Mouse (Mus musculus) heart, adult 2 months (tissue): ENCODE results near the gene Mrpl19. TPM values are rescaled to one million over a fixed set of nuclear protein-coding genes. Genes with fewer than 3 reads are reported as not detected.

Source experiments
- DNase-seq, 2 experiments: peaks; one replicate each; pipeline ENCODE4 v3.0.0; 2021
- H3K27ac ChIP-seq: fragments of 200-600 bp; 2 replicates; pipeline ENCODE4 v1.8.1; 2022
- H3K27me3 ChIP-seq: fragments of 200-500 bp; 2 replicates; pipeline ENCODE4 v1.6.1; 2012; ENCODE audit warnings: mild to moderate bottlenecking, low read length, inconsistent platforms, mixed read lengths; ENCODE audit not compliant: control insufficient read depth, insufficient read depth
- H3K36me3 ChIP-seq: fragments of 200-500 bp; 2 replicates; pipeline ENCODE4 v1.6.1; 2012; ENCODE audit warnings: low read length, inconsistent platforms; ENCODE audit not compliant: control insufficient read depth, insufficient read depth
- H3K4me1 ChIP-seq: fragments of 200-500 bp; 2 replicates; pipeline ENCODE4 v1.6.1; 2011; ENCODE audit warnings: low read length; ENCODE audit not compliant: control insufficient read depth, insufficient read depth
- H3K4me3 ChIP-seq: fragments of 200-600 bp; 2 replicates; pipeline ENCODE4 v1.8.1; 2022
- H3K79me2 ChIP-seq: fragments of 200-500 bp; replicated peaks from 2 replicates; pipeline ENCODE4 v1.6.1; 2012; ENCODE audit warnings: mild to moderate bottlenecking, inconsistent platforms, low read length, moderate library complexity, mixed read lengths; ENCODE audit not compliant: control insufficient read depth, insufficient read depth
- H3K9ac ChIP-seq: fragments of 200-500 bp; 2 replicates; pipeline ENCODE4 v1.6.1; 2012; ENCODE audit warnings: low read depth, mild to moderate bottlenecking, control low read depth, inconsistent platforms, low read length, mixed read lengths
- CTCF ChIP-seq: fragments of 200-600 bp; IDR thresholded peaks from 2 replicates; pipeline ENCODE4 v1.8.1; 2022; ENCODE audit warnings: antibody characterized with exemption, mild to moderate bottlenecking, moderate library complexity
- EP300 ChIP-seq: fragments of 200-500 bp; IDR thresholded peaks from 2 replicates; pipeline ENCODE4 v1.6.1; 2011; ENCODE audit warnings: low read depth, low read length, control low read depth; ENCODE audit not compliant: insufficient read depth
- POLR2A ChIP-seq: fragments of 200-500 bp; IDR thresholded peaks from 2 replicates; pipeline ENCODE4 v1.6.1; 2011; ENCODE audit warnings: mild to moderate bottlenecking, low read depth, low read length, control low read depth; ENCODE audit not compliant: insufficient read depth
- WGBS: fragments of 180-500 bp; shearing (Covaris S2); methylation state at CpG from one replicate; pipeline ENCODE4 v1.1.7; 2018; 5-methylcytosine and 5-hydroxymethylcytosine counted together
- intact Hi-C: fragments of 180-260 bp; cut with DNase I; formaldehyde crosslinking; loops from one replicate; pipeline ENCODE4 v1.15.1; 2025
- polyA plus RNA-seq: library from polyadenylated mRNA; depleted of rRNA; stranded (reverse); fragments of >200 nt; gene quantifications from 2 replicates; pipeline ENCODE4 v1.2.3, GENCODE M21; 2012
- total RNA-seq, 2 experiments: library from RNA; stranded (reverse); gene quantifications; 2 replicates each; pipeline ENCODE4 v1.2.3; 2021

Gene Mrpl19
- total and polyA plus RNA-seq, 3 experiments: 5.6 to 40.4 (median 33.7) TPM

GRCm38 (mm10) chr6:81946906-81947305 is 18.9 kb downstream of the Mrpl19 start:
- no peaks in the 10 kb centered on the region for H3K79me2 ChIP-seq
- no peak overlapping the region for H3K4me3 ChIP-seq
- H3K27me3 ChIP-seq: no peaks in the 10 kb centered on the region
- WGBS: 90% methylated on average over 6 of the region's 6 CpGs
- TF ChIP-seq CTCF (no peak), EP300 (no peak), POLR2A (no peak)
- H3K4me1 ChIP-seq: no peaks in the 10 kb centered on the region
- no peaks in the 10 kb centered on the region; the same call in 1 of the 2 replicates for H3K36me3 ChIP-seq
- H3K27ac ChIP-seq: no peak overlapping the region
- no peak for DNase-seq
- H3K9ac ChIP-seq: no peak overlapping the region
- intact Hi-C loops: no loop called here

DNA sequence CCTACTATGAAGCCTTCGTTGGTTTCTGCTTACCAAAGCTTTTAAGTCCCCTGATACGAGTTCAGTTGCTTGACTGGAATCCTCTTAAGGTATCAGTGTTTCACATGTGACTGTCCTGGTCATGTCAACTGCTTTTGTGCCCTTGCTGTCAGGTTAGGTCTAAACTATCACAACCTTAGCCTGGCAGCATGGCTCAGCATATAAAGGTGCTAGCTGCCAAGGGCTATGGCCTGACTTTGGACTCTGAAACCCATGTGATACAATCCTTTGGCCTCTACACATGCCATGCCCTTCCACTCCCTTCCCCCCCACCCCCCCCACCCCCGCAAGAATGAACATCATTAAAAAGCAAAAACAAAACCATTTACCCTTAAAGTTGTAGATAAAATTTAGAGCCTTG is 21.3 kb downstream of the Mrpl19 start:
- Histone ChIP-seq H3K27me3 (no peaks in the 10 kb centered on the region), H3K36me3 (no peaks in the 10 kb centered on the region; the same call in 1 of the 2 replicates), H3K4me3 (no peak overlapping the region), H3K79me2 (no peaks in the 10 kb centered on the region), H3K4me1 (no peaks in the 10 kb centered on the region), H3K9ac (no peak overlapping the region), H3K27ac (no peak overlapping the region)
- TF ChIP-seq POLR2A (no peak), CTCF (no peak), EP300 (no peak)
- intact Hi-C loops: no loop called here
- no peak for DNase-seq
- WGBS: 90% methylated on average over 3 of the region's 3 CpGs

DNA sequence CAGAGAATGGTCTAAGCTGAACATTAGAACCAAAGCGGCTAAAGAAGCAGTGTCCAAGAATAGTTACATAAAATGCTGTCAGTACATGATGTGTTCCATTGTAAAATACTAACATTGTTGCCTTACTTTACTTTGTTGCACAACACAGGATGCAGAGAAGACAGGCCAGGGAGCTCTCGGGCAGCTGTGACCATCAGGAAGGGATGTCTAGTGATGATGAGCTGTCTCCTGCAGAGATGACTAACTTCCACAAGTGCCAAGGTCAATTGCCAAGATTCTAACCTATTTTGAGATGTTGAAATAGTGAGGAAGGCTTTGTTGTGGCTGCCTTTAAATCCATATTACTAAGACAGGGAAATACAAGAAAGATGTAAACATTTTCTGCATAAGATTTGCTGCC is 22.5 kb downstream of the Mrpl19 start:
- H3K4me3 ChIP-seq: no peak overlapping the region
- TF ChIP-seq POLR2A (no peak), EP300 (no peak), CTCF (no peak)
- 65% methylated on average over 2 of the region's 2 CpGs for WGBS
- H3K36me3 ChIP-seq: no peaks in the 10 kb centered on the region; the same call in 1 of the 2 replicates
- H3K9ac ChIP-seq: no peak overlapping the region
- H3K79me2 ChIP-seq: no peaks in the 10 kb centered on the region
- H3K27me3 ChIP-seq: no peaks in the 10 kb centered on the region
- no peaks in the 10 kb centered on the region for H3K4me1 ChIP-seq
- DNase-seq: no peak
- H3K27ac ChIP-seq: no peak overlapping the region
- intact Hi-C loops: no loop called here

DNA sequence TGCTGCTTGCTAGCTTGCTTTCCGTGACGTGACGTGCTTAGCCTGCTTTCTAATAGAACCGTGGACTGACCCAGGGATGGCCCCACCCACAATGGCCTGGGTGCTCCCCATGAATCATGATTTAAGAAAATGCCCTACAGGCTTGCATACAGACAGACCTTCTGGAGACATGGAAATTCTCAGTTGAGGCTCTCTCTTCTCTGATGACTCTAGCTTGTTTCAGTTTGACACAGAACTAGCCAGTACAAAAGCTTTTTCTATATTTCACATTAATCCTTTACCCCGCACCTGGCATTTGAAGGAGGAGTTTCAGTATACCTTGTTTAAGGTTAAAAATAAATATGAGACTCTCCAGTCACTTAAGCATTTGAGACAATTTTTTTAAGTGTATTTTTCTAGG is 24.0 kb downstream of the Mrpl19 start:
- H3K9ac ChIP-seq: no peak overlapping the region
- intact Hi-C loops: no loop called here
- TF ChIP-seq EP300: no peak
- no peak for TF ChIP-seq CTCF
- TF ChIP-seq POLR2A: no peak
- no peaks in the 10 kb centered on the region for H3K4me1 ChIP-seq
- no peak overlapping the region for H3K27ac ChIP-seq
- H3K36me3 ChIP-seq: no peaks in the 10 kb centered on the region; the same call in 1 of the 2 replicates
- no peak overlapping the region for H3K4me3 ChIP-seq
- WGBS: 91% methylated on average over 5 of the region's 5 CpGs
- DNase-seq: no peak
- no peaks in the 10 kb centered on the region for H3K79me2 ChIP-seq
- H3K27me3 ChIP-seq: no peaks in the 10 kb centered on the region

DNA sequence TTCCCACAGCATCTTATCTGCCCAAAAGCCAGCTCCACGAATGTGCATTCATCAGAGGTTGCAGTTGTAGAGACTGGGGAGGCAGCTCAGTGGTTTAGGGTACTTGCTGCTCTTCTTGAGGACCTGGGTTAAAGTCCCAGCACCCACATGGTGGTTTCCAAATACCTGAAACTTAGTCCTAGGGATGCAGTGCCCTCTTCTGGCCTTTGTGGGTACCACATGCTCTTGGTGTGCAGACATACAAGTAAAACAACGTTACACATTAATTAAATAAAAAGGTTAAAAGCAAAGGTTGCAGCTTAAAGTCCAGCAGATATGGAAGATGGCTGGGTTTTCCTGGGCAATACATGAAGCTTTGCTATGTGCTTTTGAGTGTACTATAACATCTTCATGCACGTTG is 32.5 kb downstream of the Mrpl19 start:
- Histone ChIP-seq H3K36me3 (no peaks in the 10 kb centered on the region; the same call in 1 of the 2 replicates), H3K9ac (no peak overlapping the region), H3K79me2 (no peaks in the 10 kb centered on the region), H3K27me3 (no peaks in the 10 kb centered on the region), H3K4me1 (no peaks in the 10 kb centered on the region), H3K4me3 (no peak overlapping the region), H3K27ac (no peak overlapping the region)
- WGBS: 93% methylated on average over 3 of the region's 3 CpGs
- intact Hi-C loops: no loop called here
- no peak for DNase-seq
- TF ChIP-seq CTCF (peak; percentile 47), EP300 (no peak)

GRCm38 (mm10) chr6:81929402-81929801 is 36.4 kb downstream of the Mrpl19 start:
- H3K4me1 ChIP-seq: peaks cover under 1% of the 10 kb centered on the region; the same call in 1 of the 2 replicates
- no peaks in the 10 kb centered on the region for H3K27me3 ChIP-seq
- H3K27ac ChIP-seq: no peak overlapping the region
- intact Hi-C loops: no loop called here
- no peak overlapping the region for H3K9ac ChIP-seq
- DNase-seq: no peak
- H3K79me2 ChIP-seq: no peaks in the 10 kb centered on the region
- H3K36me3 ChIP-seq: no peaks in the 10 kb centered on the region; the same call in 1 of the 2 replicates
- TF ChIP-seq EP300 (no peak), CTCF (no peak), POLR2A (no peak)
- H3K4me3 ChIP-seq: no peak overlapping the region
- WGBS: 88% methylated on average over 4 of the region's 4 CpGs
